Mouse (Mus musculus): Measurements from ENCODE around the gene Celf2.

DNA sequence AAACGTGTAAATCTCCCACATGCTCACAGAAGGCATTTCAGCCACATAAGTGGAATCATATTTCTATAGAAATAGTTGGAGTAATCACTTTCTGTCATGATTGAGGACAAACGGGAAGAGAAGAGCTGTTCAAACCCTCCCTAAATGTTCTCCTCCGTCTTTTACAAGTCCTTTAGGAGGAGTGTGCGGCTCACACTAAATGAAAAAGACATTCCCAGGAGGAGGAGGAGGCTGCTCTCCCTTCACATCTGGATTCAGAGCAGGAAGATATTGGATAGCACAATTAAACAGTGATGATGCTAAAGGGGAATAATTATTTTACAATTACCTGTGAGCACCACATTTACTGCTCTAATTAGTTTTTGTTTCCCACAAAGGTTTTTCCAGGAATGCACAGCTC is 642.1 kb downstream of the Celf2 start:
- TF ChIP-seq ZC3H11A (IDR thresholded peaks at IDR 0.05; ENCODE audit: borderline replicate concordance, low read depth, low read length) (no peak), CHD2 (IDR thresholded peaks at IDR 0.05; ENCODE audit: low read depth, low read length) (no peak), ZNF384 (IDR thresholded peaks at IDR 0.05; ENCODE audit: low read depth, low read length) (no peak), HCFC1 (IDR thresholded peaks at IDR 0.05; ENCODE audit: borderline replicate concordance, insufficient read depth, low read length) (no peak)

Data from ES-E14 (cell line).